Mouse (Mus musculus): ENCODE measurements around the gene Shisa2.
"Not testable (repeated sequence)": the region's sequence is repeated elsewhere in the genome, so short reads cannot be mapped to it uniquely, and the experiment has no call there.

The Shisa2 gene

DNA sequence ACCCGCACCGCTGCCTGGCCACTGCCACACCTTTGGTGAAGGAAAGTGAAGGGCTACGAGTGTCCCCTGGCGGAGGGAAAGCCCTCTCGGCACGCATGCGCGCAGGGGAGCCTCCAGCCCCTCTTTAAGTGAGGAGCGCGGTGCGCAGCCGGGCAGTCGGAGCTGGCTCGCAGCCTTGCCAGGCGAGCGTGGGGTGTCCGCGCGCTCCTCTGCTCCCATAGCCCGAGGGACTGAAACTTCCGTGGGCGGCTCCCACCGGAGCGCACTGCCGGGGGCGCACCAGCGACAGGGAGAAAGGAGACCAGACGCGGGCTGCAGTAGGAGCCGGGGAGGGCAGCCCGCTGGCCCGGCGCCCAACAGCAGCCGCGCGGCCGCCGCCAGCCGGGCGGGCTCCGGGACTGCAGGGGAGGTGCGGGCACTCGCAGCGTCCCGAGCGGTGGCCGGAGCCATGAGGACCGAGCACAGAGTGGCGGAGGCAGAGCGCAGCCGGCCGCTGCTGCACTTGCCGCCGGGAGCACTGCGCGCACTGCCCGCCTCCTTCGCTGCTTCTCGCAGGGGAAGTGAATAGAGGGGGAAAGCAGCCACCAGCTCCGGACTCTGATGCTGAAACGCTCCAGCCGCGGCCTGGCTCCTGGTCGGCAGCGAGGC lies at the start of gene Shisa2:
Gene Shisa2 (plus strand): TSS at position 151 of the 648 bp plus-strand sequence.
- peak; percentile 52 to 64 for DNase-seq (ENCODE audit: low spot score in 2 of 2)

GRCm38 (mm10) chr14:59576385-59576784 lies 48.7 kb upstream of the Shisa2 start:
- DNase-seq (ENCODE audit: low spot score in 2 of 2): no peak

DNA sequence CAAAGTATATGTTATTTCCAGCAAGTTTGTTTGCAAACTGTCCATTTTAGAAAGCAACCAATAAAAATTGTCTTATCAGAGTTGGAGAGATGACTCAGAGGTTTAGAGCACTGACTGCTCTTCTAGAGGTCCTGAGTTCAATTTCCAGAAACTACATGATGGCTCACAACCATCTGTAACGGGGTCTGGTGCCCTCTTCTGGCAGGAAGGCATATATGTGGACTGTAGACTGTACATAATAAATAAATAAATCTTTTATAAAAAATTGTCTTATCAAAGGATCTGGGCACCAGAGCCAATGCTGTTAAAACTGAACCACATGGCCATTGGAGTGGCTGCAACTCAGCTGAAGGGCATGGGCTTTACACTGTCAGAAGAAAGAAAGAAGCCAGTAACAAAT lies 34.5 kb upstream of the Shisa2 start:
- peak in 1 of 2 experiments; percentile 11 for DNase-seq (ENCODE audit: low spot score in 2 of 2)

DNA sequence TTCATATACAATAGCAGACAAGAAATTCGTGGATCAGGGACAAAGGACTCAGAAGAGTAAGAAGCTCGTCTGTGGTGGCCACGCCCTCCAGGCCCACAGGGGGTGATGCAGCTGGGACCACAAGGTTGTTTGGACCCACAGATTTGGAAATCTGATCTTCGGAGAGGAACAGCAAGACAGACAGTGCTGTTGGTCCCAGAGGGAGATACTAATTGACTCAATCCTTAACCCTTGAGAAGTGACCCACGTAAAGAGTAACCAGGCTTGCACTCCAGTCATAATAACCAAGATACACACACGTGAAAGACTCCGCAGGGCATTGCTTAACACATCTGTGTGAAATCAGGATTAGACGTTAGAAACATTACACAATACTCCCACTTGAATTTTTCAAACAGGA lies 33.2 kb upstream of the Shisa2 start:
- DNase-seq (ENCODE audit: low spot score in 2 of 2): no peak

DNA sequence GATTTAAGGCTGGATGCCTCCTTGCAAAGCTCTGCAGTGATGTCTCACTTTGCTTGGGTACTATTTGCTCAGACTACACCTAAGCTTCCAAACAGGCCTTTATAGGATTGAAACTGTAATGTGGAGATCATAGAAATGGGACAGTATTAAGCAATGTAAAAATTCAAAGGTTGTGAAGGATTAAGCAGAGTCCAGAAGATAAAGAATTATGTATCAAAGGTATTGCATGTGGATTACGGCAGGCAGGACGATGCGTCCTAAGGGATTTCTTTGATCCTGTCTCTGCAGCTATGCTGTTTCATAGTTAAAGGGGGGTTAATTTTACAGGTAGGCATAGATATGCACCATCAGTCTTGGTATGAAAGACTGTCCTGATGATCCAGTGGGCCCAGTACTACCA lies 32.5 kb upstream of the Shisa2 start:
- no peak for DNase-seq (ENCODE audit: low spot score in 2 of 2)

DNA sequence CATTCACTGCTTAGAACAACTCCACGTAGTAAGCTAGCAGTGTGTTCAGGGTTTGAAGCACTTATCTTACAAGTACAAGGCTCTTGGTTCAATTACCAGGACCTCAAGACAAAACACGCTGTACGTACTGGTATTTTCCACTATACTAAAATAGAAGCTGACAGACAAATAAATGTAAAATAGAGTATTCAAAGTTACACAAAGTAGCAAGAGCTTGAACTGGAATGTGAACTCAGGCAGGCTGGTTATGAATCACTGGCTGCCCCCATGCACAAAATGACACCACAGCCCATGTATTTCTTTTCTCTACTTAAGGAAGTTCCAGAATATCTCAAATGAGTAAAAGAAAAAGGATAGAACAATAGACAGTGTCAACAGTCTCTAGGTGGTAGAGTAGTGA lies 30.1 kb upstream of the Shisa2 start:
- DNase-seq (ENCODE audit: low spot score in 2 of 2): no peak

- DNase-seq (ENCODE audit: low spot score in 2 of 2): peak; percentile 93 to 96
Observed at GRCm38 (mm10) chr14:59597398-59598259, 27.5 kb upstream of the Shisa2 start, which contains the start of gene Cdadc1. Gene Cdadc1 (minus strand): TSS chr14:59597959.

DNA sequence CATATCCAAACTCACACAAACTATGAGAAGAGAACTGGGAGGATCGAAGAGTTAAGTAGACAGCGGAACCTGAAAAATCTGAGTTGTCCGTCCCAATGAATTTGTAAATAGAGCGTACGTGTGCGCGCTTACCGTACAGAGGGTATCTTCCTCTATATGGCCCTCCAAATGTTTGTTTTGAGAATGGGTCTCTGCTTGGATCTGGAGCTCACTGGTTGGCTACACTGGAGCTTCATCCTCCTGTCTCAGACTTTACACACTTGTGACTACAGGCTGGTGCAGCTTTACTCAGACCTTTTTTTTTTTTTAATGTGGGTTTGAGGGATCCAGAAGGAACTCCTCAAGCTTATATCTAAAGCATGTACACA lies 26.9 kb upstream of the Shisa2 start:
- DNase-seq (ENCODE audit: low spot score in 2 of 2): no peak

GRCm38 (mm10) chr14:59604002-59604645 lies 21.0 kb upstream of the Shisa2 start:
- no peak for DNase-seq (ENCODE audit: low spot score in 2 of 2)

GRCm38 (mm10) chr14:59605671-59606353 lies 19.3 kb upstream of the Shisa2 start:
- peak; percentile 23 to 33 for DNase-seq (ENCODE audit: low spot score in 2 of 2)

GRCm38 (mm10) chr14:59607021-59607420 lies 18.1 kb upstream of the Shisa2 start:
- DNase-seq (ENCODE audit: low spot score in 2 of 2): no peak

DNA sequence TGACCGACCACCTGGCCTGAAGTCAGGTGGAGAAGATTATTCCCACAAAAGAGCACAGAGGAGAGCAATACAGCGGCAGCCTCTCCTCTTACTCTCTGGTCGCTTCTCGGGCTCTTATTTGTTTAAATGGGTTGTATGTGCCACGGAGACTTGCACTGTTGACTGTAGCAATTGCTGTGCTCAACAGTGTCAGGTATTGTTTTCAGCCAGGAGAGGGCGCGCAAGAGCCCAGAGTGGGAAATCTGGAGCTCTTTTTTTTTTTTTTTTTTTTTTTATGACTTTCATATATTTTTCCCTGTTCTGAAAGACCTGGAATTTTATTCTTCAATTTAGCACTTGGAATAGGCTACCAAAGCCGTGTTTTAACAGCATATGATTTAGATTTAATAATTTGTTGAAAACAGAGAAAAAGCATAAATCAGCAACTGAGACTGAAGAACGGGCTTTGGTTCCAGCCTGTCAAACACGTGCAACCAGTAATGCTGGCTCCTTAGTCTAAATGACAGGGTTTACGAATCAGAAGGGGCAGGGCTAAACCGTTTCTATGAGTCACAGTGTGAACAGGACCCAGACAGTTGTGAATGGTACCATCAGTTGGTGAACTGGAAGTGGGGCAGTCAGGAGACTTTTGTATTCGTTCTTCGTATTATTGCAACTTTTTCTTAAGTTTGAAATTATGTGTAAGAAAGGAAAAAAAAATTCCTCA lies 12.0 kb upstream of the Shisa2 start:
- peak in 1 of 2 experiments; percentile 14 for DNase-seq (ENCODE audit: low spot score in 2 of 2)

DNA sequence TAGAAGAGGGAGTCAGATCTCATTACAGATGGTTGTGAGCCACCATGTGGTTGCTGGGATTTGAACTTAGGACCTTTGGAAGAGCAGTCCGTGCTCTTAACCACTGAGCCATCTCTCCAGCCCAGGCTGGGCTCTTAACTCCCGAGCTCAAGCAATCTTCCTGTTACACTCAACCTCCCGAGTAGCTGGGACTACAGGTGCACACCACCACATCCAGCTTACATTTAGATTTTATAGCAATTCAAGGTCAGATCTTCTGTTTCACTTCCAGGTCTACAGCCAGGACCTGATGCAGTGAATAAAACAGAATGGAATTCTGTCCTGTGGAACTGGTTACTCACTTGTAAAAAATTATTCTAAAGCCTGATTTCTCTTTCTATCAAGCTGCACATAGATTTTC lies 11.0 kb upstream of the Shisa2 start:
- DNase-seq (ENCODE audit: low spot score in 2 of 2): not testable (repeated sequence)

DNA sequence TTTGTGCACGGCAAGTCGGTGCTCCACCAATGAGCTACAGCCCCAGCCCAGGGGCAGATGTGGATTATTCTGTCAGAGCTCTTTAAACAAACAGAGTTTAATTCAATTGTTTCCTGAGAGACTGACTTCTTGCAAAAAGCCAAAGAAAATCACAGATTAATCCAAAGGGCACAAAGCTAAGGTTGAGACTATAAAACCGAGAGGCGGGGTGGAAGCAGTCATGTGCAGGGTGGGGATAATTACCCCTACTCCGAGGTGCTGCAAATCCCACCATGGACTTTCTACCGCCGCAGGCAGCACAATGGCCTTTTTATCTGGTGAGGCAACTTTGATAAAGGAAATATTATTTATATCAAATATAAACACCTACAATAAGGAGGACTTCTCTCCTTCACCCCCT lies 8.3 kb upstream of the Shisa2 start:
- DNase-seq (ENCODE audit: low spot score in 2 of 2): no peak

DNA sequence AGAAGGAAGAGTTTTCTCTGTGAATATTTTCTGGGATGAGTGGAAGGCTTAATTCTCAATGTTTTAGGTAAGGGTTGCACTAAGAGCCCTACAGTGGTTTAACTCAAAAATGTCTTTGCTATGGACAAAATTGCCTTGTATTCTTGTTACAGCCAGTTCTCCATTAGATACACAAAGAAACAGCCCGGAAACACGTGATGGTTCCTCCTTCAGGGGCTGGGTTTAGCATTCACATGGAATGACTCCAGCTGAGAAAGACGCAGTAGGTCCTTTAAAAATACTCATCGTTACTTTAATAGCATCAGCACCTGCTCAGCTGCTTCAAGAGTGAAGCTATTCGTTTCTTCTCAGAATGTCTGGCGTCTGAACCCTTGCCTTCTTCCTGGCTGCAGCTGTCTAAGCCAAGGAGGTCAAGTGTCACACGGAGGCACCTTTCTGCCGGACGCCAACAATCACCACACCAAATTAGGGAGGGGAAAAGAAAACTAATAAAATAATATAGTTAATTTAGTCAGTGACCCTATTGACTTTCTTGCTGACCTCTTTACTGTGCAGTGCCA lies 702 bp upstream of the Shisa2 start:
- no peak for DNase-seq (ENCODE audit: low spot score in 2 of 2)

DNA sequence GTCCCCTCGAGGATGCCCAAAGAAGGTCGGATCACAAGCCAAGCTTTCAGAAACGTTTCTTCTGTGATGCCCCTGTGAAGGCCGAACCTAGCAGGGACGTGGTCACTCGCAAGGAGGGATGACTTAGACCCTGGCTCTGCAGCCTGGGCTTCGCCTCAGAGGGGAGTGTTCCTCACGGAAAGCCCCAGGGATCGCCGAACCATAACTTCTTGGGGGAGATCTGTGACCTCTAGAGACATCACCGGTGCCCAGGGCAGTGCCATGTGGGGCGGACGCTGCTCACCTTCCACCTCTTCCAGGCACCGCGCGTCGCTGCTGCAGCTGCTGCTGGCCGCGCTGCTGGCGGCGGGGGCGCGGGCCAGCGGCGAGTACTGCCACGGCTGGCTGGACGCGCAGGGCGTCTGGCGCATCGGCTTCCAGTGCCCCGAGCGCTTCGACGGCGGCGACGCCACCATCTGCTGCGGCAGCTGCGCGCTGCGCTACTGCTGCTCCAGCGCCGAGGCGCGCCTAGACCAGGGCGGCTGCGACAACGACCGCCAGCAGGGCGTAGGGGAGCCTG lies 777 bp downstream of the Shisa2 start:
- no peak for DNase-seq (ENCODE audit: low spot score in 2 of 2)

GRCm38 (mm10) chr14:59626711-59627110 lies 1.6 kb downstream of the Shisa2 start:
- DNase-seq (ENCODE audit: low spot score in 2 of 2): no peak

DNA sequence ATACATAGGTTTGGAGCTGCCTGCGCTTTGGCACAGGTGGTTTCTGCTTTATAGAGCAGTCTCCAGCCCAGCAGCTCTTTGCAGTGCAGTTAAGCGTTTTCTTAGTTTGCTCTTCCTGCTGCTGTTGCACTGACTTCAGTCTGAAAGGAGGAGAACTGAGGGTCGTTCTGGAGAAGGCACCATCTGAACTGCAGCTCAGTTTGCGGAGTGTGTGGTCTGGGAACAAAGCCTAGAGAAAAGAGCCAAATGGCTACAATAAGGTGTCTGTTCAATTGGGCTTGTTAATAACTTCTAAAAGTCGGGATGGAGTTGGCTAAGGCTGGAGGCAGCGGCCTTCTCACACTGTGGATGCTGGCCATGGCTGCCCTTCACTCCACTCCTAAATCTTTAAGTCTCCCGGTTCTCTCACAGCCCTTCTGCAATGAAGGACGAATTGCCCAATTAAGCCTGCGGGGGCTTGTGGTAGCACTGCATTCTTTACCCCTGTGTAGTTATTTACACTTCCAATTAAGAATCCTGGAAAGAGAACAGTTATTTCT lies 2.1 kb downstream of the Shisa2 start:
- no peak for DNase-seq (ENCODE audit: low spot score in 2 of 2)

DNA sequence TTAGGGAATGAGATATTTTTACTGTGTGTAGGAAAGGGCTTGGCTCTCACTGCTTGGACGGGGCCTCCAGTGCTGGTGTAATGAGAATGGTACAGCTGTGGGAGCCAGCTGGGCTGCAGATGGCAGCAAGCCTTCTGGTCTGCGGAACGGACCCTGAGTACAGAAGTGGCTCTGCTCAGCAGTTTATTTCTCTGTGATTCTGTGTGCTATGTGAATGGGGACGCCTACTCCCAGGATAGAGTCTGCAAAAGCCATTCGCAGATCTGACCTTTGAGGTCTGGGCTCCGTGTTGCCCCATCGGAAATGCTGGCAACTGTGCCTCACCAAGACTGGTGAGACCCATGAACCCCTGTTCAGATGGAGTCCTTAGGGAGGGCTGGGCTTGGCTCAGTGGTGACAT lies 2.7 kb downstream of the Shisa2 start:
- DNase-seq (ENCODE audit: low spot score in 2 of 2): no peak

GRCm38 (mm10) chr14:59629308-59629707 lies 4.2 kb downstream of the Shisa2 start:
- DNase-seq (ENCODE audit: low spot score in 2 of 2): no peak

DNA sequence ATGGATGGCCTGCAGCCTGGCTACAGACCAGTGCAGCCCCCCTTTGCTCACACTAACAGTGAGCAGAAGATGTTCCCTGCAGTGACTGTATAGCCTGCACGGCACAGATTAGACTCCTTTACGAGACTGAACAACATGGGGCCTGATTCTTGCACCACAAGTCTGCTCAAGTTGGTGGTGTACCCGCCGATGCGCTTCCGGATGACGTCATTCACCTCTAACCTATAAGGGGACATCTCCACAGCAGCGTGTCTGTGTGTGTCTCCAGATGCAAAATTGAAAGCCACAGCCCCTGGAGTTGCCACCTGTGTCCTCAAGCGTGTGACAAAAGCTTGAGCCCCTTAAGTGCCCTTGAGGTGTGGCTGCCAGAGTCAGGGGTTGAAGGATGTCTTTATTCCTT lies 5.0 kb downstream of the Shisa2 start:
- DNase-seq (ENCODE audit: low spot score in 2 of 2): no peak

Data from heart, adult 9 months (tissue).